Mouse (Mus musculus) embryo, embryonic 10.5 days (tissue): ENCODE measurements around the gene Knstrn.

Source experiments
- DNase-seq: peaks from one replicate; pipeline ENCODE4 v3.0.0-alpha.2; 2015; ENCODE audit warnings: low spot score

The Knstrn gene

GRCm38 (mm10) chr2:118813981-118814836 lies at the start of gene Knstrn:
Gene Knstrn (plus strand): TSS chr2:118814003.
- peak; percentile 98 for DNase-seq

GRCm38 (mm10) chr2:118764094-118764831 lies 49.5 kb upstream of the Knstrn start:
- peak; percentile 82 for DNase-seq

GRCm38 (mm10) chr2:118764875-118765274 lies 48.9 kb upstream of the Knstrn start:
- DNase-seq = no peak

GRCm38 (mm10) chr2:118766041-118767033 lies 47.5 kb upstream of the Knstrn start:
- DNase-seq = no peak

- no peak for DNase-seq
These were observed 41.5 kb upstream of the Knstrn start, which contains the start of gene Phgr1 for GRCm38 (mm10) chr2:118772158-118772874. Gene Phgr1 (plus strand): TSS chr2:118772769.

GRCm38 (mm10) chr2:118774536-118774935 lies 39.3 kb upstream of the Knstrn start:
- no peak for DNase-seq

GRCm38 (mm10) chr2:118775396-118775795 lies 38.4 kb upstream of the Knstrn start:
- no peak for DNase-seq

- no peak for DNase-seq
These were observed 38.0 kb upstream of the Knstrn start for GRCm38 (mm10) chr2:118775846-118776245.

GRCm38 (mm10) chr2:118776295-118776694 lies 37.5 kb upstream of the Knstrn start:
- DNase-seq = no peak

- no peak for DNase-seq
These were observed 35.4 kb upstream of the Knstrn start for GRCm38 (mm10) chr2:118778418-118778817.

- DNase-seq = no peak
These were observed 34.7 kb upstream of the Knstrn start for GRCm38 (mm10) chr2:118779065-118779464.

- peak; percentile 97 for DNase-seq
These were observed 34.0 kb upstream of the Knstrn start, which contains the start of gene Disp2 for GRCm38 (mm10) chr2:118779504-118780480. Gene Disp2 (plus strand): TSS chr2:118779719.

GRCm38 (mm10) chr2:118781115-118781514 lies 32.7 kb upstream of the Knstrn start:
- no peak for DNase-seq

GRCm38 (mm10) chr2:118782303-118782702 lies 31.5 kb upstream of the Knstrn start:
- no peak for DNase-seq

GRCm38 (mm10) chr2:118783093-118783492 lies 30.7 kb upstream of the Knstrn start:
- no peak for DNase-seq

- no peak for DNase-seq
These were observed 30.1 kb upstream of the Knstrn start for GRCm38 (mm10) chr2:118783663-118784062.

GRCm38 (mm10) chr2:118786525-118786924 lies 27.3 kb upstream of the Knstrn start:
- DNase-seq = no peak

GRCm38 (mm10) chr2:118789501-118789900 lies 24.3 kb upstream of the Knstrn start:
- no peak for DNase-seq

GRCm38 (mm10) chr2:118790221-118790550 lies 23.6 kb upstream of the Knstrn start:
- DNase-seq = no peak
